Mouse (Mus musculus) layer of hippocampus, postnatal 25 days (tissue): Measurements from ENCODE around the gene Ehbp1l1. TPM values are rescaled to one million over a fixed set of nuclear protein-coding genes. Genes with fewer than 3 reads are reported as not detected.

Experiments used
- DNase-seq, 2 experiments: peaks; one replicate each; pipeline ENCODE4 v3.0.0; 2022; ENCODE audit warnings: mixed read lengths in 2 of 2, low spot score in 1 of 2; ENCODE audit errors: extremely low spot score in 1 of 2
- total RNA-seq, 2 experiments: library from RNA; stranded (reverse); gene quantifications; 2 replicates each; pipeline ENCODE4 v1.2.3; 2021

The Ehbp1l1 gene
- total RNA-seq, 2 experiments from 2014 or later, result 14.6 to 17.2 TPM

- no peak for DNase-seq
These were observed 13.3 kb upstream of the Ehbp1l1 start for GRCm38 (mm10) chr19:5739446-5739845.

- no peak for DNase-seq
These were observed 8.2 kb upstream of the Ehbp1l1 start for GRCm38 (mm10) chr19:5734325-5734724.

- peak; percentile 80 to 85 for DNase-seq
These were observed 5.3 kb upstream of the Ehbp1l1 start for GRCm38 (mm10) chr19:5731264-5731978.

GRCm38 (mm10) chr19:5730314-5731186, 4.4 kb upstream of the Ehbp1l1 start:
- no peak for DNase-seq

GRCm38 (mm10) chr19:5729444-5729815, 3.3 kb upstream of the Ehbp1l1 start, which contains the start of gene Fam89b:
Gene Fam89b, minus strand, starts transcription at chr19:5729653.
- DNase-seq, result peak; percentile 66 to 78

- peak in 1 of 2 experiments; percentile 57 for DNase-seq
These were observed 2.7 kb upstream of the Ehbp1l1 start for GRCm38 (mm10) chr19:5728631-5729443.

- peak; percentile 88 to 98 for DNase-seq
These were observed 1.6 kb upstream of the Ehbp1l1 start for GRCm38 (mm10) chr19:5727701-5728100.

GRCm38 (mm10) chr19:5726961-5727578, 953 bp upstream of the Ehbp1l1 start:
- DNase-seq, result no peak

GRCm38 (mm10) chr19:5725029-5725707, 949 bp downstream of the Ehbp1l1 start:
- no peak for DNase-seq

GRCm38 (mm10) chr19:5724549-5724941, 1.6 kb downstream of the Ehbp1l1 start:
- no peak for DNase-seq

GRCm38 (mm10) chr19:5723934-5724548, 2.1 kb downstream of the Ehbp1l1 start:
- no peak for DNase-seq

- no peak for DNase-seq
These were observed 3.2 kb downstream of the Ehbp1l1 start for GRCm38 (mm10) chr19:5722848-5723425.

GRCm38 (mm10) chr19:5721233-5721632, 4.9 kb downstream of the Ehbp1l1 start:
- no peak for DNase-seq

GRCm38 (mm10) chr19:5716955-5717354, 9.2 kb downstream of the Ehbp1l1 start:
- no peak for DNase-seq

- peak; percentile 42 to 50 for DNase-seq
These were observed 10.1 kb downstream of the Ehbp1l1 start for GRCm38 (mm10) chr19:5715793-5716688.

- no peak for DNase-seq
These were observed 12.4 kb downstream of the Ehbp1l1 start for GRCm38 (mm10) chr19:5713730-5714129.

- DNase-seq, result no peak
These were observed 12.9 kb downstream of the Ehbp1l1 start for GRCm38 (mm10) chr19:5713255-5713654.

GRCm38 (mm10) chr19:5711907-5712460, 14.1 kb downstream of the Ehbp1l1 start:
- DNase-seq, result no peak
